Mouse (Mus musculus) bone marrow, adult 2 months (tissue): ENCODE data around the gene Carns1.

Experiments used
- CTCF ChIP-seq: fragments of 200-500 bp; IDR thresholded peaks from 2 replicates; pipeline ENCODE4 v1.5.1; 2011; ENCODE audit warnings: low read length, control low read depth; ENCODE audit not compliant: control insufficient read depth, insufficient read depth
- POLR2A ChIP-seq: fragments of 200-500 bp; IDR thresholded peaks from 2 replicates; pipeline ENCODE4 v1.6.1; 2011; ENCODE audit warnings: low read depth, mild to moderate bottlenecking, control low read depth, low read length, borderline replicate concordance; ENCODE audit not compliant: control insufficient read depth

DNA sequence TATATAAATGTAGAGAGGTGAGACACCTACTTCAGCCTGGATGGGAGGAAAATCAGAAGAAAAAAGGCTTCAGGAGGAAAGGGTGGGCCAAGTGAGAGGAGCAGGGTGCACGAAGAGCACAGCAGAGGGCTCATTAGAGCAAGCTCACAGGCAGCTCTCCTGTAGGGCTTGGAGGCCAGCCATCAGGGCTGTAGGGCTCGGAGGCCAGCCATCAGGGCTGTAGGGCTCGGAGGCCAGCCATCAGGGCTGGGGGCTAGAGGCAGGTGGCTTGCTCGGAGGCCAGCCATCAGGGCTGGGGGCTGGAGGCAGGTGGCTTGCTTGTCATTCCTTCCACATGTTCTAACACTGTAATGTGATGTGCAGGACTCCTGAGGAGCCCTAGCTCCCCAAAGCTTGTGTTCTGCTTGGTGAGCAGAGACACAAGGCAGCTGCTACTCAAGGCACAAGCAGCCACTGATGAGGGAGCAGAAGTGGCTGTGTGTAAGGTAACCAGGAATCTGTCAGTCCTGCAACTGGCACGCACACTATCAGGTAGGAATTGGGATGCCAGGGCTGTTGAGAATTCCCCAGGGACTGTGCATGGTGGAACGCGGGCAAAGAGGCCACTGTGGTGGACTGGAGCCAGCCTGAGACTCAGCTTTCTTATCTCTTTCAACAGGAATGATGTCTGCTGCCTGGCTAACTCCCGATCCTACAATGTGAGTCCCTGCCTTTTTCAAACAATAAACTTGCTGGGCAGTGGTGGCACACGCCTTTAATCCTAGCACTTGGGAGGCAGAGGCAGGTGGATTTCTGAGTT is 8.4 kb downstream of the Carns1 start:
- no peak for TF ChIP-seq POLR2A
- TF ChIP-seq CTCF = no peak
